Mouse (Mus musculus): ENCODE measurements around the gene Gm20388. TPM values are rescaled to one million over a fixed set of nuclear protein-coding genes. Genes with fewer than 3 reads are reported as not detected.

Gene Gm20388
- polyA plus RNA-seq, 1 experiment = 23.9 TPM

- no peaks in the 10 kb centered on the region for H3K4me1 ChIP-seq (ENCODE audit: control insufficient read depth, insufficient read depth, low read length)
- TF ChIP-seq POLR2A (IDR thresholded peaks at IDR 0.05; ENCODE audit: extremely low read depth, insufficient read depth, low read length) = no peak
- TF ChIP-seq CTCF (IDR thresholded peaks at IDR 0.05; ENCODE audit: extremely low read depth, insufficient read depth, low read length) = no peak
- H3K27ac ChIP-seq (ENCODE audit: insufficient read depth, low read length) = no peak overlapping the region
- no peak overlapping the region for H3K4me3 ChIP-seq (ENCODE audit: insufficient read depth, low read length)
Measured at GRCm38 (mm10) chr8:119970169-119970568, 59.5 kb downstream of the Gm20388 start.

DNA sequence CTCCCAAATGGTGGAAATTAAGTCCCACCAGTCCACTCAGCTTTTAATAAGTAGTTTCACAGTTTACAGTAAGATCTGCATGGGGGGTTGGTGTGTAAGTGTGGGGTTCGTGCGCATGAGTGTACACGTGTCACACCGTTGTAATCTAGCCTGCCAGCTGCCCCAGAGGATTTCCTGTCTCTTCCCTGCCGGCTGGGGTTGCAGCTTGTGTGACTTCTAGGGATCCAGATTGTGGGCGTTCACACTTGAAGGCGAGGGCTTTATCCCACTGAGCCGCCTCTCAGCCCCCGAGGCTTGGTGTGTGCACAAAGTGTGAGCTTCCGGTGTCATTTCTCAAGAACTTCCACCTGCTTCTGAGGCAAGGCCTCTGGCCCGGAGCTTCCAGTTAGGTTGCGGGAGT lies 61.9 kb downstream of the Gm20388 start:
- no peak for TF ChIP-seq POLR2A (IDR thresholded peaks at IDR 0.05; ENCODE audit: extremely low read depth, insufficient read depth, low read length)
- TF ChIP-seq CTCF (IDR thresholded peaks at IDR 0.05; ENCODE audit: extremely low read depth, insufficient read depth, low read length) = no peak
- Histone ChIP-seq H3K4me3 (ENCODE audit: insufficient read depth, low read length) (no peak overlapping the region), H3K4me1 (ENCODE audit: control insufficient read depth, insufficient read depth, low read length) (no peaks in the 10 kb centered on the region), H3K27ac (ENCODE audit: insufficient read depth, low read length) (no peak overlapping the region)

DNA sequence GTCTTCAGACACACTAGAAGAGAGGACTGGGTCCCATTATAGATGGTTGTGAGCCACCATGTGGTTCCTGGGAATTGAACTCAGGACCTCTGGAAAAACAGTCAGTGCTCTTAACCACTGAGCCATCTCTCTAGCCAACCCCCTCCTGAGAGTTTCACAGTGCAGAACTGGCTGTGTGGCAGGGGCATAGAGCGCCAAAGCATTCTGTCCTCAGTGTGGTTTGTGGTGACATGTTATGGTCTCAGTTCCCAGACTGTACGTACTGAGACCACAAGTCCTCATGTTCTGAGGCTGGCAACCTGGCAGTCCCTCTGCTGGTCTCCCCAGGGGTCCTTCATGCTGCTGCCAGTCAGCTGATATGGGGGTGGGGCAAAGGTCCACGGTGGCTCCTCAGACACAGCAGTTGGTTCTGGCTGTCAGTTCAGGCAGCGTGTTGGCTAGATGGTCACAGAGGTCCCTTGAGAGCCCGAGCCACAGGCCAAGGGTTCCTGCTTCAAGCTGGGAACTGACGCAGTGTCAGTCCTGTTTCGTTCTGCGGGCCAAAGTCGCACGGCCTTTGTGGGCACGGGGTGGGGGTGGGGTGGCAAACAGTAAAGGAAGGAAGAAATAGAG lies 68.2 kb downstream of the Gm20388 start:
- no peak overlapping the region for H3K27ac ChIP-seq (ENCODE audit: insufficient read depth, low read length)
- no peaks in the 10 kb centered on the region for H3K4me1 ChIP-seq (ENCODE audit: control insufficient read depth, insufficient read depth, low read length)
- TF ChIP-seq CTCF (IDR thresholded peaks at IDR 0.05; ENCODE audit: extremely low read depth, insufficient read depth, low read length) (no peak), POLR2A (IDR thresholded peaks at IDR 0.05; ENCODE audit: extremely low read depth, insufficient read depth, low read length) (no peak)
- H3K4me3 ChIP-seq (ENCODE audit: insufficient read depth, low read length) = no peak overlapping the region

- Histone ChIP-seq H3K27ac (ENCODE audit: insufficient read depth, low read length) (no peak overlapping the region), H3K4me3 (ENCODE audit: insufficient read depth, low read length) (no peak overlapping the region), H3K4me1 (ENCODE audit: control insufficient read depth, insufficient read depth, low read length) (no peaks in the 10 kb centered on the region)
- TF ChIP-seq POLR2A (IDR thresholded peaks at IDR 0.05; ENCODE audit: extremely low read depth, insufficient read depth, low read length) (no peak), CTCF (IDR thresholded peaks at IDR 0.05; ENCODE audit: extremely low read depth, insufficient read depth, low read length) (no peak)
Measured at GRCm38 (mm10) chr8:119981253-119981652, 70.6 kb downstream of the Gm20388 start.

- H3K4me3 ChIP-seq (ENCODE audit: insufficient read depth, low read length) = no peak overlapping the region
- no peak for TF ChIP-seq CTCF (IDR thresholded peaks at IDR 0.05; ENCODE audit: extremely low read depth, insufficient read depth, low read length)
- no peak for TF ChIP-seq POLR2A (IDR thresholded peaks at IDR 0.05; ENCODE audit: extremely low read depth, insufficient read depth, low read length)
- H3K4me1 ChIP-seq (ENCODE audit: control insufficient read depth, insufficient read depth, low read length) = 0 out of 2 replicates have a peak, but pooled peaks cover 1% of the 10 kb centered on the region
- no peak overlapping the region for H3K27ac ChIP-seq (ENCODE audit: insufficient read depth, low read length)
Measured at GRCm38 (mm10) chr8:119984085-119984484, 73.4 kb downstream of the Gm20388 start.

- H3K4me1 ChIP-seq (ENCODE audit: control insufficient read depth, insufficient read depth, low read length) = 0 out of 2 replicates have a peak, but pooled peaks cover 1% of the 10 kb centered on the region
- TF ChIP-seq POLR2A (IDR thresholded peaks at IDR 0.05; ENCODE audit: extremely low read depth, insufficient read depth, low read length) (no peak), CTCF (IDR thresholded peaks at IDR 0.05; ENCODE audit: extremely low read depth, insufficient read depth, low read length) (no peak)
- H3K4me3 ChIP-seq (ENCODE audit: insufficient read depth, low read length) = no peak overlapping the region
- H3K27ac ChIP-seq (ENCODE audit: insufficient read depth, low read length) = no peak overlapping the region
Measured at GRCm38 (mm10) chr8:119986174-119986573, 75.5 kb downstream of the Gm20388 start.

DNA sequence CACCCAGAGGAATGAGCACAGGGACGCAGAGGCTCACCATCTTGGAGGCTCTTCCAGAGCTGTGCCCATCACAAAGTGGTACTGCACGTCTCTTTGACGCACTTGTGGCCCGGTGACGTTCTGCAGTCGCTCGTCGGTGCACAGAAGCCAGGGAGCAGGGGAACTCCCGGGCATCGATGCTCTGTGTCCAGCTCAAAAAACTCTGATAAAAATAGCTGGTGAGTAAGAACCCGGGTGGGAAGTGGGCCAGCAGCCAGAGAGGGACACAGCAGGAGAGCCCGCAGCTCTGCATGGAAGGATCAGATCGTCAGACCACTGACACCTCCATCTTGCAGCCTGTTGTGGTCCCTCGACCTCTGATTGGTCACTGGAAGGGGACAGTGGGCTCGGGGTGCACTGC lies 77.4 kb downstream of the Gm20388 start:
- no peak overlapping the region for H3K4me3 ChIP-seq (ENCODE audit: insufficient read depth, low read length)
- H3K27ac ChIP-seq (ENCODE audit: insufficient read depth, low read length) = no peak overlapping the region
- TF ChIP-seq CTCF (IDR thresholded peaks at IDR 0.05; ENCODE audit: extremely low read depth, insufficient read depth, low read length) (no peak), POLR2A (IDR thresholded peaks at IDR 0.05; ENCODE audit: extremely low read depth, insufficient read depth, low read length) (no peak)
- H3K4me1 ChIP-seq (ENCODE audit: control insufficient read depth, insufficient read depth, low read length) = 0 out of 2 replicates have a peak, but pooled peaks cover 1% of the 10 kb centered on the region

DNA sequence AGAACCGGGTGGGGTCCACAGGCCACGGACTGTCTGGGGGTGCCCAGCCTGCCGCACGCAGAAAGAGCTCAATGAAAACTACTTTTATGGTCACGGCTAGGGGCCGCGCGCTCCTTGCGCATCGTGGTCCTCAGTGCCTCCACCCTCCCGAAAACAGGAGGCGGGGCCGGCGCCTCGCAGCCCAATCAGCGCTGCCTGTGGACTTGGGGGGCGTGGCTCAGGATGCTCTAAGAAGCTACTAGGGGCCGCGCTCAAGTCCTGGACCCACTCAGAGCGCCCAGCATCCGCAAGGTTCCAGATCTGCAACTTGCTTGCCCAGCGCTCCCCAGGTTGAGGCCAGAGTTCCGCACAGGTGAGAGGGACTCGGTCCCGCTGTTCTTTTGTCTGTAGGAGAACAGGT lies 81.6 kb downstream of the Gm20388 start, which contains the start of gene Crispld2:
Gene Crispld2, plus strand, starts transcription at position 190 of the 400 bp plus-strand sequence.
- no peak for TF ChIP-seq CTCF (IDR thresholded peaks at IDR 0.05; ENCODE audit: extremely low read depth, insufficient read depth, low read length)
- no peak for TF ChIP-seq POLR2A (IDR thresholded peaks at IDR 0.05; ENCODE audit: extremely low read depth, insufficient read depth, low read length)
- H3K4me1 ChIP-seq (ENCODE audit: control insufficient read depth, insufficient read depth, low read length) = 0 out of 2 replicates have a peak, but pooled peaks cover 1% of the 10 kb centered on the region
- no peak within 1 kb of the TSS for H3K27ac ChIP-seq (ENCODE audit: insufficient read depth, low read length)
- H3K4me3 ChIP-seq (ENCODE audit: insufficient read depth, low read length) = no peak within 1 kb of the TSS

DNA sequence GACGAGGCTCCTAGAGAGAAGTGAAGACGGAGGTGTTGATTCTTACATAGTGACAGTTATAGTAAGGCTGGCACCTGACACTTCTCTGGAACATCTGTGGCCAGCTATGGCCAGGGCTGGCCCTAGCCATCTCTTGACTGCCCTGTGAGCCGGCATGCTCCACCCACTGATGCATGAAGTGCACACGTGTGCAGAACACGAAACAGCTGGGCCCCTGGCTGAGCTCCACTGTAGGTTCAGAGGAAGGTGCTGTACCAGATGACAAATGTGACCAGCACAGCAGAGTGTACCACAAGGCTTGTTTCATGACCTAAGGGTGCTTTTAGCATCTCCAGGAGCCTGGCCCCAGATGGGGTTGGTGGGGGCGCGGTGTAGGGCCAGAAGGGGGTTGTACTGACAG lies 83.5 kb downstream of the Gm20388 start:
- no peaks in the 10 kb centered on the region for H3K4me1 ChIP-seq (ENCODE audit: control insufficient read depth, insufficient read depth, low read length)
- no peak overlapping the region for H3K27ac ChIP-seq (ENCODE audit: insufficient read depth, low read length)
- no peak overlapping the region for H3K4me3 ChIP-seq (ENCODE audit: insufficient read depth, low read length)
- TF ChIP-seq POLR2A (IDR thresholded peaks at IDR 0.05; ENCODE audit: extremely low read depth, insufficient read depth, low read length) = no peak
- no peak for TF ChIP-seq CTCF (IDR thresholded peaks at IDR 0.05; ENCODE audit: extremely low read depth, insufficient read depth, low read length)

DNA sequence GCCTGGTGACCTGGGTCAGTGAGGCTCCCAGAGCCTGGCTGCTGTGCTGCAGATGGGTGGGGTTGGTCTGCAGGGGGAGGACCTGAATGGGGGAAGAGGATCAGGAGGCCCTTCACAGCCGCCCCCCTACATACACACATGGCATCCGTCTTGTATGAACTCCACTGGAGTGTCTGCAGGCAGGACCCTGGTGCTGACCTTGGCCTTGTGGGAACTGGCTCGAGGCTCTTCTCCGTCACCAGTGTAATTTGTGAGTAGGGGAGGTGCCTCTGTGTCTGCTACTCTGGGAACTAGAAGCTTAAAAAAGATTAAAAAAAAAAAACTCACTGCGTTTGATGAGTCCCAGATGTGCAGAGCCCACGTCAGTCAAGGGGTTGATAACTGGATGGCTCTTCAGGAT lies 83.9 kb downstream of the Gm20388 start:
- TF ChIP-seq CTCF (IDR thresholded peaks at IDR 0.05; ENCODE audit: extremely low read depth, insufficient read depth, low read length) (no peak), POLR2A (IDR thresholded peaks at IDR 0.05; ENCODE audit: extremely low read depth, insufficient read depth, low read length) (no peak)
- H3K27ac ChIP-seq (ENCODE audit: insufficient read depth, low read length) = no peak overlapping the region
- H3K4me1 ChIP-seq (ENCODE audit: control insufficient read depth, insufficient read depth, low read length) = no peaks in the 10 kb centered on the region
- H3K4me3 ChIP-seq (ENCODE audit: insufficient read depth, low read length) = no peak overlapping the region

Measured in cortical plate, adult 2 months (tissue).